Mouse (Mus musculus): ENCODE measurements around the gene Erlin1. TPM values are rescaled to one million over a fixed set of nuclear protein-coding genes. Genes with fewer than 3 reads are reported as not detected.

Gene Erlin1
- polyA plus RNA-seq, 1 experiment from 2014 or later, result 18.6 TPM

GRCm38 (mm10) chr19:44103001-44103400, 33.4 kb upstream of the Erlin1 start:
- peaks cover 6% of the 10 kb centered on the region for H3K4me1 ChIP-seq (replicated peaks; ENCODE audit: control insufficient read depth, insufficient read depth, low read length)
- no peak overlapping the region for H3K4me3 ChIP-seq (ENCODE audit: low read depth, low read length)
- no peak overlapping the region for H3K9ac ChIP-seq (ENCODE audit: low read length)
- no peak overlapping the region for H3K4me2 ChIP-seq (ENCODE audit: low read depth, low read length, severe bottlenecking)
- ATAC-seq (replicated peaks; ENCODE audit: low FRiP score) (no peak), DNase-seq (ENCODE audit: low spot score) (no peak)
- 94% methylated on average over 3 of the region's 3 CpGs for WGBS
- H3K27ac ChIP-seq (ENCODE audit: low read depth, low read length), result no peak overlapping the region
- H3K27me3 ChIP-seq (ENCODE audit: control insufficient read depth, insufficient read depth, low read length), result no peaks in the 10 kb centered on the region
- H3K36me3 ChIP-seq (ENCODE audit: control insufficient read depth, insufficient read depth, low read length), result no peaks in the 10 kb centered on the region; the same call in 1 of the 2 replicates
- H3K9me3 ChIP-seq (ENCODE audit: control insufficient read depth, low read length), result no peaks in the 10 kb centered on the region

GRCm38 (mm10) chr19:44100840-44101239, 31.3 kb upstream of the Erlin1 start:
- H3K27ac ChIP-seq (ENCODE audit: low read depth, low read length), result no peak overlapping the region
- H3K4me1 ChIP-seq (replicated peaks; ENCODE audit: control insufficient read depth, insufficient read depth, low read length), result no peaks in the 10 kb centered on the region
- peaks cover 7% of the 10 kb centered on the region for H3K36me3 ChIP-seq (ENCODE audit: control insufficient read depth, insufficient read depth, low read length)
- H3K9ac ChIP-seq (ENCODE audit: low read length), result no peak overlapping the region
- H3K4me2 ChIP-seq (ENCODE audit: low read depth, low read length, severe bottlenecking), result no peak overlapping the region
- ATAC-seq (replicated peaks; ENCODE audit: low FRiP score), result no peak
- no peaks in the 10 kb centered on the region for H3K27me3 ChIP-seq (ENCODE audit: control insufficient read depth, insufficient read depth, low read length)
- DNase-seq (ENCODE audit: low spot score), result no peak
- H3K4me3 ChIP-seq (ENCODE audit: low read depth, low read length), result no peak overlapping the region
- H3K9me3 ChIP-seq (ENCODE audit: control insufficient read depth, low read length), result no peaks in the 10 kb centered on the region

- Histone ChIP-seq H3K4me2 (ENCODE audit: low read depth, low read length, severe bottlenecking) (no peak overlapping the region), H3K27me3 (ENCODE audit: control insufficient read depth, insufficient read depth, low read length) (no peaks in the 10 kb centered on the region), H3K9ac (ENCODE audit: low read length) (no peak overlapping the region), H3K4me1 (replicated peaks; ENCODE audit: control insufficient read depth, insufficient read depth, low read length) (no peaks in the 10 kb centered on the region), H3K4me3 (ENCODE audit: low read depth, low read length) (no peak overlapping the region), H3K9me3 (ENCODE audit: control insufficient read depth, low read length) (no peaks in the 10 kb centered on the region), H3K36me3 (ENCODE audit: control insufficient read depth, insufficient read depth, low read length) (no peaks in the 10 kb centered on the region), H3K27ac (ENCODE audit: low read depth, low read length) (no peak overlapping the region)
- 24% methylated on average over 3 of the region's 3 CpGs for WGBS
- ATAC-seq (replicated peaks; ENCODE audit: low FRiP score) (no peak), DNase-seq (ENCODE audit: low spot score) (no peak)
Measured at GRCm38 (mm10) chr19:44086278-44086677, 16.7 kb upstream of the Erlin1 start.

- Histone ChIP-seq H3K9ac (ENCODE audit: low read length) (no peak overlapping the region), H3K27ac (ENCODE audit: low read depth, low read length) (no peak overlapping the region), H3K27me3 (ENCODE audit: control insufficient read depth, insufficient read depth, low read length) (no peaks in the 10 kb centered on the region), H3K4me2 (ENCODE audit: low read depth, low read length, severe bottlenecking) (no peak overlapping the region), H3K9me3 (ENCODE audit: control insufficient read depth, low read length) (no peaks in the 10 kb centered on the region), H3K4me1 (replicated peaks; ENCODE audit: control insufficient read depth, insufficient read depth, low read length) (no peaks in the 10 kb centered on the region), H3K36me3 (ENCODE audit: control insufficient read depth, insufficient read depth, low read length) (no peaks in the 10 kb centered on the region; the same call in 1 of the 2 replicates), H3K4me3 (ENCODE audit: low read depth, low read length) (no peak overlapping the region)
- 95% methylated on average over 2 of the region's 2 CpGs for WGBS
- DNase-seq (ENCODE audit: low spot score), result no peak
- no peak for ATAC-seq (replicated peaks; ENCODE audit: low FRiP score)
Measured at GRCm38 (mm10) chr19:44080920-44081319, 11.3 kb upstream of the Erlin1 start.

- H3K4me2 ChIP-seq (ENCODE audit: low read depth, low read length, severe bottlenecking), result no peak overlapping the region
- no peak for ATAC-seq (replicated peaks; ENCODE audit: low FRiP score)
- H3K27ac ChIP-seq (ENCODE audit: low read depth, low read length), result no peak overlapping the region
- no peak overlapping the region for H3K9ac ChIP-seq (ENCODE audit: low read length)
- H3K4me3 ChIP-seq (ENCODE audit: low read depth, low read length), result no peak overlapping the region
- H3K36me3 ChIP-seq (ENCODE audit: control insufficient read depth, insufficient read depth, low read length), result no peaks in the 10 kb centered on the region; the same call in 1 of the 2 replicates
- H3K27me3 ChIP-seq (ENCODE audit: control insufficient read depth, insufficient read depth, low read length), result no peaks in the 10 kb centered on the region
- no peak for DNase-seq (ENCODE audit: low spot score)
- H3K9me3 ChIP-seq (ENCODE audit: control insufficient read depth, low read length), result no peaks in the 10 kb centered on the region
- WGBS, result 82% methylated on average over 2 of the region's 2 CpGs
- H3K4me1 ChIP-seq (replicated peaks; ENCODE audit: control insufficient read depth, insufficient read depth, low read length), result no peaks in the 10 kb centered on the region
Measured at GRCm38 (mm10) chr19:44080023-44080422, 10.4 kb upstream of the Erlin1 start.

GRCm38 (mm10) chr19:44077024-44077423, 7.4 kb upstream of the Erlin1 start:
- DNase-seq (ENCODE audit: low spot score), result no peak
- no peak for ATAC-seq (replicated peaks; ENCODE audit: low FRiP score)
- H3K9me3 ChIP-seq (ENCODE audit: control insufficient read depth, low read length), result no peaks in the 10 kb centered on the region
- no peaks in the 10 kb centered on the region; the same call in 1 of the 2 replicates for H3K36me3 ChIP-seq (ENCODE audit: control insufficient read depth, insufficient read depth, low read length)
- WGBS, result 91% methylated on average over 4 of the region's 4 CpGs
- no peak overlapping the region for H3K9ac ChIP-seq (ENCODE audit: low read length)
- no peak overlapping the region for H3K4me3 ChIP-seq (ENCODE audit: low read depth, low read length)
- H3K27ac ChIP-seq (ENCODE audit: low read depth, low read length), result no peak overlapping the region
- H3K4me1 ChIP-seq (replicated peaks; ENCODE audit: control insufficient read depth, insufficient read depth, low read length), result no peaks in the 10 kb centered on the region
- H3K27me3 ChIP-seq (ENCODE audit: control insufficient read depth, insufficient read depth, low read length), result no peaks in the 10 kb centered on the region
- H3K4me2 ChIP-seq (ENCODE audit: low read depth, low read length, severe bottlenecking), result no peak overlapping the region

GRCm38 (mm10) chr19:44076457-44076856, 6.9 kb upstream of the Erlin1 start:
- Histone ChIP-seq H3K27me3 (ENCODE audit: control insufficient read depth, insufficient read depth, low read length) (no peaks in the 10 kb centered on the region), H3K9ac (ENCODE audit: low read length) (no peak overlapping the region), H3K4me3 (ENCODE audit: low read depth, low read length) (no peak overlapping the region), H3K4me1 (replicated peaks; ENCODE audit: control insufficient read depth, insufficient read depth, low read length) (no peaks in the 10 kb centered on the region), H3K27ac (ENCODE audit: low read depth, low read length) (no peak overlapping the region), H3K9me3 (ENCODE audit: control insufficient read depth, low read length) (no peaks in the 10 kb centered on the region), H3K4me2 (ENCODE audit: low read depth, low read length, severe bottlenecking) (no peak overlapping the region), H3K36me3 (ENCODE audit: control insufficient read depth, insufficient read depth, low read length) (no peaks in the 10 kb centered on the region; the same call in 1 of the 2 replicates)
- WGBS, result 87% methylated on average over 9 of the region's 9 CpGs
- DNase-seq (ENCODE audit: low spot score), result no peak
- no peak for ATAC-seq (replicated peaks; ENCODE audit: low FRiP score)

- no peak overlapping the region for H3K4me3 ChIP-seq (ENCODE audit: low read depth, low read length)
- 87% methylated on average over 11 of the region's 11 CpGs for WGBS
- no peak for ATAC-seq (replicated peaks; ENCODE audit: low FRiP score)
Measured at GRCm38 (mm10) chr19:44074986-44075385, 5.4 kb upstream of the Erlin1 start.

GRCm38 (mm10) chr19:44071166-44071565, 1.6 kb upstream of the Erlin1 start:
- WGBS, result 63% methylated on average over 5 of the region's 5 CpGs
- Histone ChIP-seq H3K4me1 (replicated peaks; ENCODE audit: control insufficient read depth, insufficient read depth, low read length) (no peaks in the 10 kb centered on the region; the same call in 1 of the 2 replicates), H3K27ac (ENCODE audit: low read depth, low read length) (no peak overlapping the region), H3K9ac (ENCODE audit: low read length) (no peak overlapping the region), H3K27me3 (ENCODE audit: control insufficient read depth, insufficient read depth, low read length) (no peaks in the 10 kb centered on the region), H3K9me3 (ENCODE audit: control insufficient read depth, low read length) (no peaks in the 10 kb centered on the region), H3K4me2 (ENCODE audit: low read depth, low read length, severe bottlenecking) (no peak overlapping the region), H3K36me3 (ENCODE audit: control insufficient read depth, insufficient read depth, low read length) (no peaks in the 10 kb centered on the region), H3K4me3 (ENCODE audit: low read depth, low read length) (no peak overlapping the region)
- DNase-seq (ENCODE audit: low spot score), result no peak
- no peak for ATAC-seq (replicated peaks; ENCODE audit: low FRiP score)

More at GRCm38 (mm10) chr19:44074986-44075385, 5.4 kb upstream of the Erlin1 start:
- no peak overlapping the region for H3K4me2 ChIP-seq (ENCODE audit: low read depth, low read length, severe bottlenecking)
- no peak overlapping the region for H3K27ac ChIP-seq (ENCODE audit: low read depth, low read length)
- no peak for DNase-seq (ENCODE audit: low spot score)
- H3K27me3 ChIP-seq (ENCODE audit: control insufficient read depth, insufficient read depth, low read length), result no peaks in the 10 kb centered on the region
- H3K4me1 ChIP-seq (replicated peaks; ENCODE audit: control insufficient read depth, insufficient read depth, low read length), result no peaks in the 10 kb centered on the region; the same call in 1 of the 2 replicates
- no peaks in the 10 kb centered on the region; the same call in 1 of the 2 replicates for H3K36me3 ChIP-seq (ENCODE audit: control insufficient read depth, insufficient read depth, low read length)
- no peak overlapping the region for H3K9ac ChIP-seq (ENCODE audit: low read length)
- H3K9me3 ChIP-seq (ENCODE audit: control insufficient read depth, low read length), result no peaks in the 10 kb centered on the region
